Mouse (Mus musculus) E14TG2a.4 (cell line): Measurements from ENCODE around the gene Adk.

Experiments used
- H3K27me3 ChIP-seq: 2 replicates; pipeline ENCODE4 v1.6.1; 2014; ENCODE audit warnings: low read length, control low read depth; ENCODE audit not compliant: insufficient read depth
- H3K36me3 ChIP-seq: 2 replicates; pipeline ENCODE4 v1.6.1; 2014; ENCODE audit warnings: low read length, control low read depth; ENCODE audit not compliant: insufficient read depth
- H3K4me1 ChIP-seq: replicated peaks from 2 replicates; pipeline ENCODE4 v1.6.1; 2014; ENCODE audit warnings: low read depth, low read length, control low read depth
- H3K4me3 ChIP-seq: replicated peaks from 2 replicates; pipeline ENCODE4 v1.5.1; 2014; ENCODE audit warnings: mild to moderate bottlenecking, low read length
- H3K9me3 ChIP-seq: 2 replicates; pipeline ENCODE4 v1.6.1; 2014; ENCODE audit warnings: low read length, control low read depth
- CTCF ChIP-seq: conservative IDR thresholded peaks from 2 replicates; pipeline ENCODE4 v1.5.1; 2014; ENCODE audit warnings: low read length
- NANOG ChIP-seq: IDR thresholded peaks from 2 replicates; pipeline ENCODE4 v1.6.1; 2014; ENCODE audit warnings: borderline replicate concordance, low read length, mixed read lengths
- POU5F1 ChIP-seq: IDR thresholded peaks from 2 replicates; pipeline ENCODE4 v1.6.1; 2014; ENCODE audit warnings: low read length, borderline replicate concordance

Gene Adk

DNA sequence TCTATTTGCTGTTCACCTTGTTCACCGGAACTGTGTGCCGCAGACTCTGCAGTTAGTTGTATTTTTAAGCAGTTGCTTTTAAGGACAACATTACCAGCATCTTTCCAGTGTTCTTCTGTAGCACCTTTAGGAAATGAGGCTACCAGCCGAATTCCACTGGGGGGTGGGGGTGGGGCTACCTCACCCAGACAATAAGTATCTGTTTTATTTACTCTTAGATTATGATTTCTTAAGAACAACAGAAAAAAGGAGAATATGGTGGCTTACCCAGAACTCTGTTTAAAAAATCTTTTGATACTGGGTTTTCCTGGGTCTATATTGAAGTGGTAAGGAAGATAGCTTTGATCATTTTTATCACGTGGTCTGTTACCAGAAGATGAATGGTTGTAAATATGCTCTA is 18.1 kb upstream of the Adk start:
- Histone ChIP-seq H3K4me3 (no peak overlapping the region), H3K4me1 (peaks cover 12% of the 10 kb centered on the region), H3K9me3 (no peaks in the 10 kb centered on the region), H3K27me3 (no peaks in the 10 kb centered on the region), H3K36me3 (peaks cover 95% of the 10 kb centered on the region)
- no peak for TF ChIP-seq NANOG
- no peak for TF ChIP-seq POU5F1
- TF ChIP-seq CTCF = no peak

DNA sequence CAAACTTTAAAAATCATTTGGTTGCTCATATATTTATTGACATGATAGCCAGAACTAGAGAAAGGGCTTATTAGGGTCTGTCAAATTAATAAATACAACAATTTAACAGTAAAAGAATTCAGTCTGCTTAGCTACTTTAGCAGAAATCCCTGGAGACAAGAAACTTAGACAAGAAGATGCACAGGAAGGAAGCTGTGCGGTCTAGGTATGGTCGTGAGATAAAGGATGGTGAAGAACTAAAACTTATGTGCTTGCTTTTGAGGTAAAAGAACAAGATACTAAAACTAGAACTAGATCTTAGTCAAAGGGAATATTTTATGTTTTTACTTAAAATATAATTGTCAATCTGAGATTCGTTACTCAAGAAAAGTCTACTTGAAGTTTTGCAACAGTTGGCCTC is 17.6 kb upstream of the Adk start:
- Histone ChIP-seq H3K4me1 (peaks cover 12% of the 10 kb centered on the region), H3K27me3 (no peaks in the 10 kb centered on the region), H3K4me3 (no peak overlapping the region), H3K36me3 (peaks cover 95% of the 10 kb centered on the region), H3K9me3 (no peaks in the 10 kb centered on the region)
- TF ChIP-seq CTCF = no peak

DNA sequence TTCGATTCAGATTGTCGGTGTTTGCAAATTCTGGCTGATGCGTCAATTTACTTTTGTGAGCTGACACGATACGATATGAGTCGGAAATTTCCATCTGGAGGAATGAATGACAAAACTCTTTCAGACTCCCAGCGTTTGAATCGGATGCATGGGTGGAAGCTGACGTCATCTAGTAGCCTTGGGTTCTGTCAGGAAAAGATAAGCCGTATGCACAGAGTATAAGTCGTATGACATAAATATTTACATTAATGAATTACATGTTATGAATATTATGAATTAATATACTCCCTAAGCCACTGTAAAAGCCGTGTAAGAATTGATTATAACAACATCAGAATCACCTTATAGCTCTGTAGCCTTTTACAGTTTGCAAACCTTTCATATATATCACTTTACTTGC is 13.3 kb upstream of the Adk start:
- Histone ChIP-seq H3K36me3 (peaks cover 83% of the 10 kb centered on the region), H3K4me1 (0 out of 2 replicates have a peak, but pooled peaks cover 3% of the 10 kb centered on the region), H3K9me3 (no peaks in the 10 kb centered on the region), H3K4me3 (no peak overlapping the region), H3K27me3 (no peaks in the 10 kb centered on the region)
- TF ChIP-seq POU5F1 = no peak
- TF ChIP-seq NANOG = no peak

DNA sequence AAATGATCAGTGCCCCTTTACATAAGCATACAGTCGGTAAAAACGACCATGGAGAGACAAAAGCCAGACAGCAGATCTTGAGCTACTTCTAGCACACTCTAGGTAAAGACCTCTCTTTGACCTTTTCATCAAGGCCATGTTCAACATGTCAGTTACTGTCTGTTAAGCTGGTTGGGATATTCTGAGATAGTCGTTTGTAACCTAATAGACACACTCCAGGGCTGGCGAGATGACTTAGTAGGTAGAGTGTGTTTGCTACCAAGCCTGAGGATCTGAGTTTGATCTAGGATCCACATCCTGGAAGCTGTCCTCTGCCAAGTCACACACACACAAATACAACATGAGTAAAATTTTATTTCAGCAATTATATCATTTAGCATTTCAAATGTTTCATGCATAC is 12.8 kb upstream of the Adk start:
- TF ChIP-seq POU5F1 (no peak), CTCF (no peak), NANOG (no peak)
- no peak overlapping the region for H3K4me3 ChIP-seq
- H3K4me1 ChIP-seq = 0 out of 2 replicates have a peak, but pooled peaks cover 3% of the 10 kb centered on the region
- H3K27me3 ChIP-seq = no peaks in the 10 kb centered on the region
- no peaks in the 10 kb centered on the region for H3K9me3 ChIP-seq
- H3K36me3 ChIP-seq = peaks cover 83% of the 10 kb centered on the region

DNA sequence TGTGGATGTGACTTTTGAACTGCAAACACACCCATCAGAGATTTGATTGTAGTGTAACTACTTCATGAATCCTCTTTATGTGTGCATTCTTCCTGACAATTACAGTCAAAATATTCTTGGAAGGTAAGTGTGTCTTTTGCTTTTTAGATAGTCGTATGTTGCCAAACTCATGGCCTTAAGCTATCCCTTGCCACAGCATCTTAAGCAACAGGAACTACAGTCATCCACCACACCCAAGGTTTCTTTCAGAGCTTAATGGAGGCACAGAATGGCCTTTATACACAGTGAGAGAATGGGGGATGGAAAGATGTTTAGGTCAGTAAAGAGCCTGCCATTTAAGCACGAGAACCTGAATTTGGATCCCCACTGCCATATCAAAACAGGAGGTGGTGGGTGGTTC is 4.5 kb upstream of the Adk start:
- H3K27me3 ChIP-seq = no peaks in the 10 kb centered on the region
- no peaks in the 10 kb centered on the region for H3K9me3 ChIP-seq
- H3K4me1 ChIP-seq = peaks cover 33% of the 10 kb centered on the region
- no peak overlapping the region for H3K4me3 ChIP-seq
- TF ChIP-seq CTCF (no peak), NANOG (peak; percentile 55)
- H3K36me3 ChIP-seq = peaks cover 37% of the 10 kb centered on the region

DNA sequence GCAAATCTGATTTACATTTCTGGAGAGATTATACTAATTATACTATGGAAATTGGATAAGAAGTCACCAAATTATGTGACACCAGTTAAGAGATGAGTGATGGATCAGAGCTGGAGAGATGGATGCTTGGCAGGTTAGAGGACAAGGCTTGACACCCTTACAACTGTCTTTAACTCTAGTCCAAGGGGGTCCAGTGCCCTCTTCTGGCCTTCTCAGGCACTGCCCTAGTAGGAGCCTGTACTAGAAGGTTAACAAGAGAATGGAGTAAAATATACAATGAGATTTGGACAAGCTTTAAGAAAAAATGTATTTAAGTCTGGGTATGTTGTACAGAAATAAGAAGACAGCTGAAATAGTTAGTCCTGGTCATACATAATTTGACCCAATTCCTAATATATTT is 3.5 kb upstream of the Adk start:
- H3K27me3 ChIP-seq = no peaks in the 10 kb centered on the region
- H3K9me3 ChIP-seq = no peaks in the 10 kb centered on the region
- H3K4me1 ChIP-seq = peaks cover 43% of the 10 kb centered on the region
- no peak for TF ChIP-seq POU5F1
- TF ChIP-seq CTCF = peak; percentile 82
- TF ChIP-seq NANOG = no peak
- H3K4me3 ChIP-seq = no peak overlapping the region
- H3K36me3 ChIP-seq = peaks cover 30% of the 10 kb centered on the region

DNA sequence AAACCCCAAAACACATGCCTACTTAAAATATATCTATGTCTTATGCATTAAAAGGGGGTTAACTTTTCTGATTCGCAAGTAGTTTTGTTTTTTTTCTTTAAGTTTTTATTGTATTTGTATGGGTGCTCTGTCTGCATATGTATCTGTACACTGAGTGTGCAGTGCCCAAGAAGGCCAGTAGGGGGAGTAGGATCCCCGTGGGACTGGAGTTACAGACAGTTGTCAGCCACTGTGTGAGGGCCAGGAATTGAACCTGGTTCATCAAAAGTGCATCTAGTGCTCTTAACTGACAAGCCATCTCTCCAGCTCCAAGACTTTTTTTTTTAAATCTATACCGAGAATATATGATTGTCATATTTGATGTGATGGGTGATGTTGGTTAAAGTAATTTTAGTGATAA is 1.6 kb upstream of the Adk start:
- H3K4me3 ChIP-seq = peak overlapping the region; percentile 99
- H3K9me3 ChIP-seq = no peaks in the 10 kb centered on the region
- peaks cover 58% of the 10 kb centered on the region for H3K4me1 ChIP-seq
- TF ChIP-seq POU5F1 (no peak), CTCF (peak; percentile 97)
- peaks cover 26% of the 10 kb centered on the region for H3K36me3 ChIP-seq
- no peaks in the 10 kb centered on the region for H3K27me3 ChIP-seq

DNA sequence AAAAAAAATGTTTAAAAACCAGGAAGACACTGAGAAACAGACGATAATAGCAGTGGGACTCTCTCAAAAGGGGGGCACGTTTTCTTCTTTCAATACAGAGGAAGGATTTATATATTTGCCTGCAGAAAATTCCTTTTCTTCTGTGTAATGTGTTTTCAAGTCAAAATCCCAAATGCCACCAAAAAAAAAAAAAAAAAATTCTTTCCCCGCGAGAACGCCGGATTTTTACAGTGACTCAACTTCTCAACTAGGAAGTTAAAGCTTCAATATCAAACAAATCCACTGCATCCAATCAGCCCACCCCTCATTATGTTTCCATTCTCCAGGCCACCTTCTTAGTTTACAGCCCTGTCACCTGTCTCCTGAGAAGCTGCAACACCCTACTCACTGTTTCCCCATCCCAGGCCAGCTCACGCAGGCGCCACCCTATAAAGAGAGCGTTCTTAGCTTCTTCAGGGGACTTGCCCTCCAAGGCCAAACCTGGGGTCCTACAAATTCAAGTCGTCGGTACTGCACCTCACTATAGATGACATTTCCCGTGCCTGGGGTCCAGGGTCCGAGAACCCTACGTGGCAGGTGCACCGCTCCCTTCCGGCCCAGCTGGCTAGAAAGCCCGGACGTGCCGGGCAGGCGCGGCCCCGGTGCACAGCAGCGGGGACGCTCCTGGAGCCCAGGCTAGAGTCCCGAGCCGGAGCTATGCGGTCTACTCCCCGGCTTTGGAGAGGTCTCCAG is 828 bp upstream of the Adk start:
- H3K9me3 ChIP-seq = no peaks in the 10 kb centered on the region
- no peaks in the 10 kb centered on the region for H3K27me3 ChIP-seq
- peaks cover 28% of the 10 kb centered on the region for H3K36me3 ChIP-seq
- TF ChIP-seq POU5F1 = no peak
- no peak for TF ChIP-seq NANOG
- TF ChIP-seq CTCF = no peak
- peak overlapping the region; percentile 99 for H3K4me3 ChIP-seq
- peaks cover 63% of the 10 kb centered on the region for H3K4me1 ChIP-seq

DNA sequence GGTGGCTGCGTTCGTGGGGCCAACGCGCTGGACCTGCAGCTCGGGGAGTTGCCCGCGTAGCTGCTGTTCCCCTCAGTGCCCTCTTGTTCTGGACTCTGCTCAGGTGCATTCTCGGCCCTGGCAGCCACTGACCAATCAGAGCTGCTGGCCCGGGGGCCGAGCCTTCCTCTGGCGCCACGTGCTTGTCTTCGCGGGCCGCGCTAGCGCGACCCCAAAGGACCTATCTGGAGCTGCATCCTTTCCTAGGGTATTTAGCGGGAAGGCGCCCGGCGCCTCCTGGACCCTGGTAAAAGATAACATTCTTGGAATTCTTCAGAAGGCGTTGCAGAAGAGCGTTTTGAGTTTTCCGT is 382 bp downstream of the Adk start:
- H3K27me3 ChIP-seq = no peaks in the 10 kb centered on the region
- H3K4me3 ChIP-seq = peak overlapping the region; percentile 99
- no peaks in the 10 kb centered on the region for H3K9me3 ChIP-seq
- peaks cover 56% of the 10 kb centered on the region for H3K4me1 ChIP-seq
- no peak for TF ChIP-seq CTCF
- no peak for TF ChIP-seq POU5F1
- no peak for TF ChIP-seq NANOG
- H3K36me3 ChIP-seq = peaks cover 35% of the 10 kb centered on the region
